Mouse (Mus musculus): ENCODE results near the gene Mfng.

Mfng gene

GRCm38 (mm10) chr15:78715856-78716255 is 57.4 kb downstream of the Mfng start:
- no peak for DNase-seq (ENCODE audit: low spot score)

GRCm38 (mm10) chr15:78713751-78714150 is 59.5 kb downstream of the Mfng start:
- no peak for DNase-seq (ENCODE audit: low spot score)

- DNase-seq (ENCODE audit: low spot score): no peak
Measured at GRCm38 (mm10) chr15:78712335-78713258, 60.7 kb downstream of the Mfng start.

- no peak for DNase-seq (ENCODE audit: low spot score)
Measured at GRCm38 (mm10) chr15:78711935-78712334, 61.3 kb downstream of the Mfng start.

- no peak for DNase-seq (ENCODE audit: low spot score)
Measured at GRCm38 (mm10) chr15:78710634-78711033, 62.6 kb downstream of the Mfng start.

- DNase-seq (ENCODE audit: low spot score): no peak
Measured at GRCm38 (mm10) chr15:78709767-78710166, 63.5 kb downstream of the Mfng start.

- no peak for DNase-seq (ENCODE audit: low spot score)
Measured at GRCm38 (mm10) chr15:78706630-78707029, 66.6 kb downstream of the Mfng start.

All from urinary bladder, postnatal 25 days (tissue).